Mouse (Mus musculus) hindbrain, embryonic 14.5 days (tissue): ENCODE results near the gene Pdgfa. TPM values are rescaled to one million over a fixed set of nuclear protein-coding genes. Genes with fewer than 3 reads are reported as not detected.

ENCODE experiments used
- ATAC-seq: fragments of 200-750 bp; cut with Nextera tagmentation; 2 replicates; pipeline ENCODE4 v1.8.0; 2017; ENCODE audit warnings: moderate number of reproducible peaks, mild to moderate bottlenecking, moderate TSS enrichment, moderate library complexity; ENCODE audit not compliant: low FRiP score
- DNase-seq: peaks from one replicate; pipeline ENCODE4 v3.0.0-alpha.2; 2015; ENCODE audit warnings: low spot score
- H3K27ac ChIP-seq: fragments of 300-500 bp; sonication (generic); 2 replicates; pipeline ENCODE4 v1.5.1; 2014; ENCODE audit warnings: mild to moderate bottlenecking, moderate library complexity
- H3K27me3 ChIP-seq: fragments of 300-500 bp; sonication (generic); 2 replicates; pipeline ENCODE4 v1.6.1; 2014; ENCODE audit warnings: mild to moderate bottlenecking, low read length, mixed read lengths; ENCODE audit not compliant: control insufficient read depth, insufficient read depth
- H3K36me3 ChIP-seq: fragments of 300-500 bp; sonication (generic); replicated peaks from 2 replicates; pipeline ENCODE4 v1.6.1; 2014; ENCODE audit not compliant: control insufficient read depth, insufficient read depth
- H3K4me1 ChIP-seq: fragments of 300-500 bp; sonication (generic); replicated peaks from 2 replicates; pipeline ENCODE4 v1.6.1; 2014; ENCODE audit warnings: antibody characterized with exemption, low read length, mixed read lengths; ENCODE audit not compliant: control insufficient read depth, insufficient read depth
- H3K4me2 ChIP-seq: fragments of 300-500 bp; sonication (generic); replicated peaks from 2 replicates; pipeline ENCODE4 v1.6.1; 2014; ENCODE audit warnings: mild to moderate bottlenecking, moderate library complexity
- H3K4me3 ChIP-seq: fragments of 300-500 bp; sonication (generic); replicated peaks from 2 replicates; pipeline ENCODE4 v1.5.1; 2014; ENCODE audit warnings: mild to moderate bottlenecking, low read length
- H3K9ac ChIP-seq: fragments of 300-500 bp; sonication (generic); 2 replicates; pipeline ENCODE4 v1.6.1; 2014
- H3K9me3 ChIP-seq: fragments of 300-500 bp; sonication (generic); 2 replicates; pipeline ENCODE4 v1.6.1; 2016; ENCODE audit warnings: low read length; ENCODE audit not compliant: control insufficient read depth
- WGBS: fragments of 180-500 bp; shearing (Covaris S2); extraction: QIAGEN DNeasy Blood & Tissue Kit; methylation state at CpG from one replicate; pipeline ENCODE4 v1.1.7; 2014; 5-methylcytosine and 5-hydroxymethylcytosine counted together
- polyA plus RNA-seq: library from polyadenylated mRNA; unstranded; fragments of >200 nt; fragmentation: Nextera tagmentation; extraction: Ambion mirVana; gene quantifications from 2 replicates; pipeline ENCODE4 v1.2.1, GENCODE M21; 2014

The Pdgfa gene
- polyA plus RNA-seq, 1 experiment from 2014 or later, result 24.7 TPM

DNA sequence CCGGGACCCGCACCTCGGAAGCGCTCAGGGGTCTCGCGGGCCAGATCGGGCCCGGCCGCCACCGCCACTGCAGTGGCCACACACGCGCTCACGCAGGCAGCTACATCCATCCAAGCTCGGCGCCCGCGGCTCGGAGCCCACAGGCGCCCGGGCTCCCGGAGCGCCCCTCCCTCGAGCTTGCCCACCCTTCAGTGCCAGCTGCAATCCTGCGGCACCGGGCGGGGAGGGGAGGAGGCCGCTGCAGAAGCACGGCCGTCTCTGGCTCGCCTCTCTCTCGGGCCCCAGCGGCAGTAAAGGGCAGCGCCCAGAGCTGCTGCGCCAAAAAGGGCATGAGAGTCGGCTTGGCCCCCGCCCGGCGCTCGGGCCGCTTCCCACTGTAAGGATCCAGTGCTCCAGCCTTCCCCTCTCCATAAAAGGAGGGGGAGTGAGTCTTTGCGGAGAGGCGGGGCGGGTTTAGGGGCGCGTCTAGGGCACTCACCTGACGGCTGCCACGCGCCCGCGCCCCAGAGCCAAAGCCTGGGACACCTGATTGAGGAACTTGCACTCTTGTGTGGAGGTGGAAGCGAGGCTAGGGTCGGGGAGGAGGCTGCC, 1.4 kb downstream of the Pdgfa start:
- peaks cover 52% of the 10 kb centered on the region for H3K4me1 ChIP-seq
- peak overlapping the region; percentile 81 for H3K9ac ChIP-seq
- H3K36me3 ChIP-seq, result no peaks in the 10 kb centered on the region
- peak overlapping the region; percentile 65 for H3K4me3 ChIP-seq
- under 1% methylated on average over 47 of the region's 52 CpGs for WGBS
- H3K27ac ChIP-seq, result peak overlapping the region; percentile 86
- no peaks in the 10 kb centered on the region for H3K9me3 ChIP-seq
- DNase-seq (peak; percentile 63), ATAC-seq (peak; percentile 41)
- peaks cover 78% of the 10 kb centered on the region for H3K27me3 ChIP-seq
- peak overlapping the region; percentile 90 for H3K4me2 ChIP-seq

DNA sequence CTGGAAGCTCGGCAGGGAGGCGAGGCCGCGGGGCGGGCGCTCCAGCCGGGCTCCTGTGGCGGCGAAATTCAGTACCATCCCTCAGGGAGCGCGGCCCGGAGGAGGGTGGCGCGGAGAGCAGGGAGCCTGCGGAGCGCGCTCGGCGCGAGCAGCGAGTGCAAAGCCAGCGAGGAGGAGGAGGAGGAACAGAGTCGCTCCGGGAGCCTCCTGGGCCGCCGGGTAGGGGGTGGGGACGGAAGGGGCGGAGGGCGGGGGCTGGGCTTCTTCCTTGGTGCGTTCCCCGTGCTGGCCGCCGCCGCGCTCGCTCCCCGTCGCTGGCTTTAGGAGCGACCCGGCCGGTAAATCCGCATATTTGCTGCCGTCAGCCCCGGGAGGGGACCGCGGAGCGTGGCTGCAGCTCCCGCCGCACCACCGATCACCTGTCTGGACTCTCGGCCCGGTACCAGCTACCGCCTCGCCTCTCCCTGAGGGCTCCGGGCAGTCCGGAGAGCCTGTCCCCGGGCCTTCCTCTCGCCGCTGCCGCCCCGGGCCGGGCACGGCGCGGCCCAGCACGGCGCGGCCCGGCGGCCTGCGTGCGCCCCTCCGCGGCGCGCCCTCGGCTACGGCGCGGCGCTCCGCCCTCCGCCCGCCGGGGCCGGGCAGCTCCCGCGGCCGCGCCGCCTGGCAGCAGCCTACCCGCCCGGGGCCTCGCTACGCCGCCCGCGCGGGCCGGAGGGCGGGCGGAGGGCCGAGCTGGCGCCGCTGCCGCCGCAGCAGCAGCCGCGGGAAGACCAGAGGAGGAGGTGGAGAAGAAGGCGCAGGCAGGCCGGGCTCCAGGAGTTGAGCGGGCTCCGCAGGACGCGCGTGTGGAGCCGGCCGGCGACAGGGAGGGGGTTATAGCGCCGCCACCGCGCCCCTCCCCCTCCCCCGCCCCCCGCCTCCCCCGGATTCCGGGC, 2.1 kb downstream of the Pdgfa start:
- Histone ChIP-seq H3K36me3 (no peaks in the 10 kb centered on the region), H3K4me1 (peaks cover 52% of the 10 kb centered on the region), H3K9ac (peak overlapping the region; percentile 81), H3K27ac (peak overlapping the region; percentile 86), H3K4me2 (peak overlapping the region; percentile 90), H3K9me3 (no peaks in the 10 kb centered on the region), H3K4me3 (peak overlapping the region; percentile 65), H3K27me3 (peaks cover 81% of the 10 kb centered on the region)
- DNase-seq (peak; percentile 57), ATAC-seq (peak; percentile 47)
- under 1% methylated on average over 82 of the region's 127 CpGs for WGBS

DNA sequence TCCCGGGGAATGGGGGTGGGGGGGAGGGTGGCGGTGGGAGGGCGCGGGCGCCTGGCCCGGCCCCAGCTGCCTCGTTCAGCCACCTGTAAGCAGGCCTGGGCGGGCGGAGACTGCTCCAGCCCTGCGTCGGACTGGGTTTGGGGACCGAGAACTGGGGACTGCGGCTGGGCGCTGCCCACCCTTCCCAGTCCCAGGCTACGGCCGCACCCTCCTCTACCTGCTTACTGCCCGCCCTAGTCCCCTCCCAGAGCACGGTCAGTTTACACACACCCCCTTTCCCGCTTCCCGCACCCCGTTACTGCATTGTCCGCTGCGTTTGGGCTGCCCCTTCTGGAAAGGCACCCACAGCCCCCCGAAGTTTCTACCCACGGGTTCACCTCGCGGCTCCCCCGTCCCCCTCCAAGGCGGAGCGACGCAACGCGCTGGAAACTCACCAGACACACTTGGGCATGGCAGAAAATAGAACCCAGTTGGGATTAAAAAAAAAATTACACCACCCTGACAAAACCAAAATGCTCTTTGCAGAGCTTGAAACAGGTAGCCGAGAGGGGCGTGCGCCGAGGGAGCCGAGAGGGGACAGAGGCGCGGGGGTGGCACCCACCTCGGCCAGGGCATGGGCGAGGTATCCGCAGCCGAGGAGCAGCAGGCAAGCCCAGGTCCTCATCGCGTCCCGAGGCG, 2.9 kb downstream of the Pdgfa start:
- H3K4me3 ChIP-seq, result peak overlapping the region; percentile 65
- peak overlapping the region; percentile 81 for H3K9ac ChIP-seq
- ATAC-seq (no peak), DNase-seq (no peak)
- H3K4me2 ChIP-seq, result peak overlapping the region; percentile 90
- peaks cover 52% of the 10 kb centered on the region for H3K4me1 ChIP-seq
- peaks cover 73% of the 10 kb centered on the region for H3K27me3 ChIP-seq
- no peaks in the 10 kb centered on the region for H3K9me3 ChIP-seq
- under 1% methylated on average over 44 of the region's 48 CpGs for WGBS
- H3K27ac ChIP-seq, result peak overlapping the region; percentile 86
- H3K36me3 ChIP-seq, result no peaks in the 10 kb centered on the region

- no peak for DNase-seq
- H3K9me3 ChIP-seq, result no peaks in the 10 kb centered on the region
- no peak for ATAC-seq
- H3K4me1 ChIP-seq, result peaks cover 50% of the 10 kb centered on the region
- no peaks in the 10 kb centered on the region for H3K36me3 ChIP-seq
- peak overlapping the region; percentile 81 for H3K9ac ChIP-seq
- H3K4me3 ChIP-seq, result peak overlapping the region; percentile 65
- H3K27ac ChIP-seq, result no peak overlapping the region
- peaks cover 66% of the 10 kb centered on the region for H3K27me3 ChIP-seq
- 0% methylated on average over 39 of the region's 40 CpGs for WGBS
- peak overlapping the region; percentile 90 for H3K4me2 ChIP-seq
Measured at GRCm38 (mm10) chr5:138993371-138994107, 3.6 kb downstream of the Pdgfa start.

DNA sequence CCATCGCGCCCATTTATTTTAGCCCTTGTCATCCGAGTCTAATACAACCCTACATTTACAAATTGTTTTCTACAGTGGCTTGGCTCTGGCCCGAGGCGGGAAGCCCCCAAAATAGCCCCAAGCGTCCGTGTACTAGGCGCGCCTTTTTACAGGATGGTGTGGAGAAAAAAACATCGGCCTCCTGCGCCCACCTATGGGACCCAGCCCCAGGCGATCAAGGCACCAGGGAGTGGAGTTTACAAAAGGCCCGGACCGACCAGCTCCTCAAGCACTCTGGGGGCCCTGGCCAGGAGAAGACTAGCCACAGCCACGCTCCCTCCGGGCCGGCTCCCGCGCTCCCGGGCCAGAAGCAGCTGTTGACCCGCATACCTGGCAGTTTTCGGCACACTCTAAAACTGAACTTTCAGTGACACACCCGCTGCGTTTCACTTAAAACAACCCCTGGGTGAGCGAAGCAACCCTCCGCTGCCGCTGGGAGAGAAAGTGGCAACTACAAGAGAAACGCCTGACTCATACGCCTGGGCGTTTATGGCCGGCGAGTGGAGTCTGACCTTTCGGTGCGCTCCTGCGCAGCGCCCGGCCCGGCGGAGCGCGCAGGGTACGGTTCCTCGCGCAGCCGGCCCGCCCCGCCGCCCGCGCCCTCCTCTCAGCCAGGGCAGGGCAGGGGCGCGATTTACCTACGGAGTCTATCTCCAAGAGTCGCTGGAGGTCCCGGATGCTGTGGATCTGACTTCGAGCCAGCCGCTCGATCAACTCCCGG, 4.4 kb downstream of the Pdgfa start:
- peaks cover 59% of the 10 kb centered on the region for H3K27me3 ChIP-seq
- H3K9me3 ChIP-seq, result no peaks in the 10 kb centered on the region
- ATAC-seq, result no peak

DNA sequence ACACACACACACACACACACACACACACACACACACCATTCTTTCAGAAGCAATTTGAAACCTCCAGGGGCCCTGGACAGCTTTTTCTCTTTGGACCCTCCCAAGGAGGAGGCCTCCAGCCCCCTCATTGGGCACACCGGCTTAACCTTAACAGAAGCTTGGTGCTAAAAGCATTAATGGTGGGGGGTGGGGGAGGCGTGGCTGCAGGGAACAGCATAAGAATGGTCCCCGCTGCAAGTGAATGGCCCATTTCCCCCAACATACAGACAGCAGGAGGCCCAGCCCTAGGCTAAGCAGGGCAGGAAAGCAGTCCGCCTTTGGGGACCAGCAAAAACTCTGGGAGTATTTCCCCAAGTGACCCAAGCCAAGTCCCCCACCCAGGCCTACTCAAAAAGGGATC, 5.4 kb downstream of the Pdgfa start:
- Histone ChIP-seq H3K9me3 (no peaks in the 10 kb centered on the region), H3K9ac (no peak overlapping the region), H3K36me3 (peaks cover 4% of the 10 kb centered on the region; the same call in 1 of the 2 replicates), H3K4me1 (peaks cover 34% of the 10 kb centered on the region), H3K4me2 (0 out of 2 replicates have a peak overlapping the region, but pooled peaks have one; percentile 90), H3K27me3 (peaks cover 48% of the 10 kb centered on the region), H3K4me3 (no peak overlapping the region), H3K27ac (no peak overlapping the region)
- ATAC-seq (no peak), DNase-seq (no peak)
- 16% methylated on average over 4 of the region's 4 CpGs for WGBS

More for the DNA sequence above, 4.4 kb downstream of the Pdgfa start:
- no peak for DNase-seq
- peak overlapping the region; percentile 65 for H3K4me3 ChIP-seq
- H3K4me2 ChIP-seq, result peak overlapping the region; percentile 90
- H3K4me1 ChIP-seq, result peaks cover 43% of the 10 kb centered on the region
- no peaks in the 10 kb centered on the region for H3K36me3 ChIP-seq
- H3K9ac ChIP-seq, result peak overlapping the region; percentile 81
- 2% methylated on average over 59 of the region's 59 CpGs for WGBS
- no peak overlapping the region for H3K27ac ChIP-seq

DNA sequence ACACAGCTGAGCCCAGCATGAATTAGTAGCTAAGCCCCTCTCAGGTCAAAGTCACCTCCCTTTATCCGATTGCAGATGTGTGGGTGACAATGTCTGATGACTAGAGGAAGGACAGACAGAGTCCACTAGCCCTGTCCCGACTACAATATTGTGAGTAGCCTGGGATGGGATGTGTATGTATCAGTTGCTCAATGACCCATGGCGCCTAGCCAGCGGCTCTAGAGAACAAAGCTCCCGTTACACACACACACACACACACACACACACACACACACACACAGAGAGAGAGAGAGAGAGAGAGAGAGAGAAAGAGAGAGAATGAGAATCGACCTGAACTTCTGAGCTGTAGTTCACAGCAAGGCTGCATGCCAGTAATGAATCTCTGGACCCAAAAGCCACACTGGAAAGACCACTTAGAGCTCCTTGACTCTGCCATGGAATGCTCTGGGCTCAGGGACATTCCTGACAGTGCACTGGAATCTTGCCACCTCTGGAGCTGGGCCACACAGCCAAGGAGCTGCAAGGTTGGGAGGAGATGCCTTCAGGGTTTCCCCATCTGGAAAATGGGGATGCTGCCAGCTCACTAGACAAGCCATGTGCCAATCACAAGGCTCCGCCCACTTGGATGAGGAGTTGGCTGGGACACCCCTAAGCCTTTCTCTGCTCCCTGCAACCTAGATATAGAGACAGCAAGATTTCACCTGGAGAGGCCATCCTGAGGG, 6.3 kb downstream of the Pdgfa start:
- no peak overlapping the region for H3K27ac ChIP-seq
- no peak for ATAC-seq
- H3K9me3 ChIP-seq, result no peaks in the 10 kb centered on the region
- no peak overlapping the region for H3K4me3 ChIP-seq
- DNase-seq, result no peak
- whole genome bisulfite sequencing, result 43% methylated on average over 7 of the region's 7 CpGs
- H3K4me1 ChIP-seq, result peaks cover 26% of the 10 kb centered on the region
- H3K4me2 ChIP-seq, result no peak overlapping the region
- H3K36me3 ChIP-seq, result peaks cover 11% of the 10 kb centered on the region; the same call in 1 of the 2 replicates
- H3K27me3 ChIP-seq, result peaks cover 39% of the 10 kb centered on the region
- H3K9ac ChIP-seq, result no peak overlapping the region

DNA sequence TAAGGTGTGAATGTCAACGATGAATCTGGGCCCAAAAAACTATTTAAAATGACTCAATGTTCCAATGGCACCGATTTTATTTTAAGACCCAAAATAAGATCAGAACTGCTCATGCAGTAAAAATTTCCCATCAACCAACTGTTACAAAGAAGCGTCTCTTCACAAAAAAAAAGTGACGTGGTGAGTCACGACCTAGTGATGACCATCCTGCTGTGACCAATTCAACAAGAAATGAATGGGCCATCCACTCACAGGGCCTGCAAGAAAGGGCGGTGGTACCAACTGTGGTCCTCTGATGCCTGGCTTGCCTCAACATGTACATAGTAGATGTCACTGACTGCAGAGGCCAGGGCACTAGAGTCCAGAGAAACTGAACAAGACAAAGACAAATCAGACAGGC, 7.6 kb downstream of the Pdgfa start:
- WGBS, result 56% methylated on average over 6 of the region's 6 CpGs
- Histone ChIP-seq H3K36me3 (peaks cover 19% of the 10 kb centered on the region; the same call in 1 of the 2 replicates), H3K27me3 (peaks cover 39% of the 10 kb centered on the region), H3K9ac (no peak overlapping the region), H3K4me2 (no peak overlapping the region), H3K27ac (no peak overlapping the region), H3K4me1 (peaks cover 24% of the 10 kb centered on the region), H3K9me3 (no peaks in the 10 kb centered on the region), H3K4me3 (no peak overlapping the region)
- DNase-seq (no peak), ATAC-seq (no peak)
